Mouse (Mus musculus): ENCODE measurements at regions not wholly inside any gene's neighbourhood (a gene's known extent, or its start where the extent isn't known, plus 50 kb on each side); places are given as distances from the start of the nearest gene placed in this dataset.

DNA sequence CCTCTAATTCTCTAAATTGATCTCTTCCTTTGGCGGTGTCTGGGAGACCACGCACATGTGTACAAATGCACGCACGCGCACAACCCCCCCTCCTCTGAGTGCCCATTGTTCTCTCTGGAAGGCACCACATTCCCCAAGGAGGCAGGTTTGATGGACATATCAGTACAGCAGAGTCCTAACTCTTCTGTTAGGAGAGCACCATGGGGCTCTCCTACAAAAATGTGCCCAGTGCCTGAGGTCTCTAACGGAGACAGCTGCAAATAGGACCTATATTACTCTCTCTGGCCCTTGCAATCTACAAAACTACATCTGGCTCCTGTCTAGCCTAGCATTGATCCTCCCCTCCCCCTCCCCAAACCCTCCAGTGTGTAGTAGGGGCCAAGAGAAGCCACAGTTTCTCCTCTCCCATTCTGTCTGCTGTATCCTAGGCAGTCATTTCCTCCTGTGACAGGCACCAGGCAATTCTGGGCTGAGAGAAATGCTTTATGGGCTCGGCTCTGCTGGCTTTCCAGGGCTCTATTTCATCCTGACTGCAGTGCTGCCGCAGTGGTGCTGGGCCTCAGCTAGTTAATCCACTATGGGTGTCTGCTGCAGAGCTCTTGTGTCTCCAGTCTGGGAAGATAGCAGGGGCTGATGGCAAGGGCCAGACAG is 340.6 kb downstream of the Rps24 start:
- no peak for DNase-seq (ENCODE audit: low read depth)

DNA sequence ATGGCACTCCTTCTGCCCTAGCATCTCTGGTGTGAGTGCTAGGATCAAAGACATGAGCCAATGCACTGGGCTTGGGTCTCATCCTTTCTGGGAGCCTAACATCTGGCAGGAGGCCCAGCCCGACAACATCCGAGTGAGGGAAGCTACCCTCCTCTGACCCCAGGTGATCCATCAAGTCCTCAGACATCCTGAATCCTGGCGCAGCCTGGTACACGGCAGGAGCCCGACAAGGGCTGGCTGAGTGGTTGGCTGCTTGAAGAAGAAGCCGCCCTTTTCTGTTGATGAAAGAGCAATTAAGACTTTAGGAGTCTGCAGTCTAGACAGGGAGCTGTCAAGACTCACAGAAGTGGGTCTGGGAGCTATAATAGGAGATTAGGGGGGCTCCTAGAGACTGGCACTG is 342.1 kb downstream of the Rps24 start:
- no peak for DNase-seq (ENCODE audit: low read depth)

DNA sequence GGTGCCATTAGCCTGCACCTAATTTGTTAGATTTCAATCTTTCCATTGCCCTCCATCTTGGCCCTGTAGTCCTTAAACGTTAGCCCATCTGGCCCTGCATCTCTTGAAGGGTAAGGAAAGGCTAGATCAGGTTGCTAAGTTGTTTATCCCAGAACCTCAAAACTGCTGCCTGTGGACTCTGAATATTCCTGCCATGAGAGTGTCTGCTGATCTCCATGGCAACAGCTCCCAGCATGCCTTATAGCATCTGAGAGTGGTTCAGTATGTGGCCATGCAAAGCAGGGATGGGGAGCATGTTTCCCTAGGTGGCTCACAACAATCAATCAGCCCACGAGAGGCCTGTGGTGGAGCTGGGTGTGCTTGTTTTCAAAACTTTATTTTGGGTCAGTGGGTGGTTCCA is 346.3 kb downstream of the Rps24 start:
- no peak for DNase-seq (ENCODE audit: low read depth)

DNA sequence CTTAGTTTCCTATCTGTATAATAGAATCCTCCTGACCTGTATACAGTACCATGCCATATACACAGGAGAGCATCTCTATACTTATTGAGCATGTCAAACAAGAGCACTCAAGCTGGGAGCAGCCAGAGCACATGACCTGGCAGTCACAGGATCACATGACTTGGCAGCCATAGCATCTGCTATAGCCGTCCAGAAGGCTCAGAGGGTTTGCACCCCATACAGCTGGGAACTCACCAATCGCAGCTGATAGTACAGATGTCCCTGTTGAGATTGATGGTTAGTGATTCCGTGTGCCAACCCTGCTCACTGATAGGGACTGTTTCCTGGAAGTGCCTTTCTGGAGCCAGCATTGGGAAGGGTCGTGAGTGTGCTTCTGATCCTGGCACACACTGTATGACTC is 351.3 kb downstream of the Rps24 start:
- DNase-seq (ENCODE audit: low read depth), result no peak

DNA sequence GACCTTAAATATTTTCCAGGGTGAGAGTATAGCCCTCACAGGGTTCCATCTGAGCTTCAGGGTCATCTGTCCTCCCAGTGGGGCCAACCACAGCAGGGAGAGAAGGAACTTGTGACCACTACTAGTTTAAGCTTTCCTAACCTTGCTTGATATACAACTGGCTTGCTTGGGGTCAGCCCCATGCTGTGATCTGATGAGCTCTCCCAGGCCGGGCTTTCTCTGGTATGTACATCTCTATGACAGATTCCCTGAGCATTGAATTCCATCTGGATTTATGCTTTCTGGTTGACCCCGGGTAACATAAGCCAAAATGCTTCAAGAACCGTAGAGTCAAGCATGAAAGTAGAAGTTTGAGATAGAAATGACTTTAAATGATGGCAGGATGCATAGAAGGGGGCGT is 352.1 kb downstream of the Rps24 start:
- no peak for DNase-seq (ENCODE audit: low read depth)

DNA sequence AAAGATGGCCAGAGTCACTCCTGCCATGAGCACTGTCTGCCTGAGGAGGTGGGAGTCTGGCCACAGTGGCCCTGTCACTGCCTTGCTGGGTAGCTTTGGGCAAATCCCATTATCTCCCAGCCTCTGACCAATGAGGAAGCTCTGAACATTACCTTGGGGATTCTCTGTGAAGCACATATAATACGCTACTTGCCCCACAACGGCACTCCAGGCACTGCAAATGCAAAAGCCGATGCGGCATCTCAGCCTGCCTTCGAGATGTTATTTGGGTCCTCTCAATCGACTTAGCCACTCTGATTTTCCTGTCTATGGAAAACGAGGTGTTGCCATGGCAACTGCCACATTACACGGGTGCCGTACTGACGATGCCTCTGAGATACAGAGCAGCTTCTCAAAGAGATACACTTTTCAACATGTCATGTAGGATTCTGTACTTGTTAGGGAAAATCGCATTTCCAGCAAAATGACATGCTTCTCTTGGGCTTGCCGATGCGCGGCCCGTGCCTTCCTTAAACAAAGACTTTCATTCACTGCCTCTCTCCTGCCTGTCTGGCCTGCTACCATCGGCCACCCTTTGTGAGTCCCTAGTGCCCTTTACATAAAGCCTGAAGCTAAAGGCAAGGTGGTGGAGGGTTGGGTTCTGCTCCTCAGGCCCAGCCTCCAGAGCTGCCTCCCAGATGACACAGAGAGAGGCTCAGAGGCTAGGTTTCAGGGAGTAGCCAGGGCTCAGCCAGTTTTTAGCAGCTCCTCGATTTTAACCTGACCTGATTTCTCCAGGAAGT is 355.0 kb downstream of the Rps24 start:
- no peak for DNase-seq (ENCODE audit: low read depth)

DNA sequence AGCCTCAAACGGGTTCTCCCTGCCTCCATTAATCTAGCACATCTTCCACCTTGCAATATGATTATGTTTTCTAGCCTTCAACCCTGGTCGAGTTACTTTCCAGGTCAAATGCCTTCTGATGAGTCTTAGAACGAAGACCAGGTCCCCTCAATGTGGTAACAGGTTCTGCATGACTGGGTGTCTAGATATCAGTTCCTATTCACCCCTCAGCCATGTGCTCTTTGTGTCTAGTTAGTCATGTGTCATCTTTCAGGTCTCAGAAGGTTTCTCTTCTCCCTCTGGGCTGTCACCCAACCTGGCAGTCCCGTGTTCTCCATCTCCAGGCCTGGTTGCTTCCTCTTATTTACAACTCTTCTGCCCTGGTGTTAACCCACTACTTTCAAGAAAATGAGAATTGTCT is 356.7 kb downstream of the Rps24 start:
- DNase-seq (ENCODE audit: low read depth), result no peak

DNA sequence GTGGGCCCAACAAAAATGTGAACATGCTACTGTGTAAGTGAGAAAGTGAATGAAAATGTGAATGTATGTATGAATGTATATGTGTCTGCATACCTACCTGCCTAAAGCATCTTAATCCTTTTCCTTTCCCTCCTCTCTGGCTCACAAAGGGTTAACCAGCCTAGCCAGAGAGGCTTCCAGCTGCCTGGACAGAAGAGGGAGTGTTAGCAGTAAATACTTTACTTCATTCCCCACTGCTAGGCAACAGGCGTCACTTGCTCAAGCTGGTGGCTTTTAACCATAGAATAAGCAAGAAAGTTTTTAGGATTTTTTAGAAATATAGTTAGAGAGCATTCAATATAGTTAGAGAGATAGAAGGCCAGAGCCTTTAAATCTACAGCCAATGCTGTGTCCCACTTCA is 363.6 kb downstream of the Rps24 start:
- DNase-seq (ENCODE audit: low read depth), result no peak

DNA sequence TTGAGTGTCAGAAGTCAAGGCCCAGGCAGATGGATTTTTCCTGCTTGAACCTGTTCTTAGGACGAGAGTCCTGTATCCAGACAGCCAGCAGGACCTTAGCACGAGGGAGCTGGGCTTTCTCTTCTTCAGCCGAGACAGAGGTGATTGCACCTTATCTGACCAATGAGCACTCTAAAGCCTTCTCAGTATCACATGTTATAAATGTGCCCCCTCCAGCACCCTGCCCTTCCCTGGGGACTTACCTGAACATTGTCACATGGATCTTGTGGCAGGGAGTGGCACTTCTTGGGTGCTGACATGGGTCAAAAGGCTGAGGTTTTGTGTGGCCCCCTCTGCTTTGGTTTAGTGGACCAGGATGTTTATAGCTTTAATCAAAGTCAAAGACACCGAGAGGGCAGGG is 367.5 kb downstream of the Rps24 start:
- DNase-seq (ENCODE audit: low read depth), result no peak

DNA sequence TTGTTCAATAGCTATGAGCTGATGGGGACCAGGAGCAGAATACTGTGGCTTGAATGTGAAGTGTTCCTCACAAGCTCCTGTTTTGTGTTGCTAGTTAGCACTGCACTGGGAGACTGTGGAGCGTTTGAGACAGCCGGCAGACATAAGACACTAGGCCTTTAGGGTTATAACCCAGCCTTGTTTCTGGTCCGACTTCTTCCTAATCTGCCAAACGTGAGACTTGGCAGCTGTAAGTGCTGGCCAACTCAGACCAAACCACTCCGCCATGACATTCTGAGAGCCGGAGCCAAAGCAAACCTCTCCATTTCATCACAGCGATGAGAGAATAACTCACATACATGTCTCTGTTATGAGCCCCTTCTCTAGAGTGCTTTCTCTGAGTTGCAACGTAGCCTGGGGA is 375.2 kb downstream of the Rps24 start:
- no peak for DNase-seq (ENCODE audit: low read depth)

DNA sequence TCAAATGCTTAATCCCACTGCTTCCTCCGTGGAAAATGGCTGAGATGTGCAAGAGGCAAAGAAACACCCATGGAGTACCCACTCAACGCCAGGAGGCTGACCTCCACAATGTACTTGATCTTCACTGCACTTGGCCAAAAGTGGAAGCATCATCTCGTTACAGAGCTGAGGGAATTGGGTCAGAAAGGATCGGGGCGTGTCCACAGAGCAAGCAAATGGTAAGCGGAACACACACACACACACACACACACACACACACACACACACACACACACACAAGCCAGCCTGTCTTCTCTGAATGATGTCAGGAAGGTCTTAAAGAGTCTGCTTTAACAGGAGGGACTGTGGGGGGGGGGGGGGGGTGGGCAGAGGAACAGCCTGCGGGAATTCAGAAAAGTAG is 375.7 kb downstream of the Rps24 start:
- DNase-seq (ENCODE audit: low read depth), result no peak

DNA sequence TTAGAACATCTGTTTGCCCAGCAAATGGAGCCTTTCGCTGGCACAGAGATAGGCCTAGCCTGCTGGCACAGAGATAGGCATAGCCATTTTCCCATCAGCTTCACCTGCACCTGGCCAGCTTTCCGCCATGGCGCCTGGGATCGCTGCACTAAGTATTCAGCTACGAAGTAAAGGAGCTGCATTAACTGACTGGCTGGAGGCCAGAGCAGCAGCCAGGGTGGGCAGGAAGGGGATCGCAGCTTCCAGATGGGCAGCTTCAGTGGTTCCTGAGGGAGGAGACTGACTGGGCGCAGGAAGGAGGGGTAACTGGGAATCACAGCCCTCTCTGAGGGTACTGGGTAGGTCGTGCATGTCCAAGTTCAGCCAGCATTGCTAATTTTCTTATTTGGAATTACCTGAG is 376.2 kb downstream of the Rps24 start:
- DNase-seq (ENCODE audit: low read depth), result no peak

DNA sequence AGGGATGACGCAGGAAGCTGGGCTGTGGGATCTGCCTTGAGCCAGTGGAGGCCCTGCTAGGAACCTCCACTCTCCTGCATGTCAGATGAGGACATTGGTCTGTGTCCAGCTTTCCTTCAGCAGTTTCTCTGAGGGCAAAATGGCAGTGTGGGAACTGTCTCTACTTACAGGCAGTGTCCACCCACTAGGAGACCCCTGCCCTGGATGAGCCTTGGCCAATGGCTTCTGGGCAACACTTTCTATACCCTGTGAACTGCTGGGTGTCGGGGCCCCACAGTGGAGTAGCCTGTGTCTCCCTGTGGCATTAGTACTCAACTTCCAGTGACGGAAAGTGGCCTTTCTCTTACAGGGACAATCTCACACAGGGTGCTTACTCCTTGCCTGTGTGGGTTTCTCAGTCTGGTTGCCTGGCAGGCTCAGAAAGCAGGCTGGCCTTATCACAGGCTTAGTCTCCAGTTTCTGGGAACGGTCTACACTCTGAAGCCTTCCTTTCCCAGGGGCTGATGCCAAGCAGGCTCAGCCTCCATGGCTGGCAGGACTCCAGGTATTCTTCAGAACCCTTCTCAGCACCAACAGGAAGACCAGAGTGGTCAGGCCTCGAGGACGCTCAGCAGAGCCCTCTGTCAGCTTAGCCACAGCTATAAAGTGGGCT is 378.8 kb downstream of the Rps24 start:
- DNase-seq (ENCODE audit: low read depth), result no peak

DNA sequence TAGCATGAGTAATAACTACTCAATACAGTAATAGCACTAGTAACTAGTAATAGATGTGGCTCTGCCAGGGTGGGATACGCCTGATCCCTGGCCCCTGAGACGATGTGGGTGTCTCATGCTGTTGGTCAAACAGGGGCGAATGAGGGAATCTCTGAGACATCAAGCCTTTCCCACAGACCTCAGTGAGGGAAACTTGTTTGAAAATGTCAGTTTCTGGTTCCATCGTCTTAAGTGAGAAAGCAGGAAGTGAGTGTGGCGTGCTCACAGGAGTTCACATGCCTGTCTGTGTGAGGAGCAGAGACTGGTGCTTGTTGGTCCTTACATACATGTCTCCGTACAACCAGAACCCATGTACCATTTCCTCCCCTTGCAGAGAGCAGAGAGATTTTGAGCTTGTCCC is 380.9 kb downstream of the Rps24 start:
- DNase-seq (ENCODE audit: low read depth), result no peak

DNA sequence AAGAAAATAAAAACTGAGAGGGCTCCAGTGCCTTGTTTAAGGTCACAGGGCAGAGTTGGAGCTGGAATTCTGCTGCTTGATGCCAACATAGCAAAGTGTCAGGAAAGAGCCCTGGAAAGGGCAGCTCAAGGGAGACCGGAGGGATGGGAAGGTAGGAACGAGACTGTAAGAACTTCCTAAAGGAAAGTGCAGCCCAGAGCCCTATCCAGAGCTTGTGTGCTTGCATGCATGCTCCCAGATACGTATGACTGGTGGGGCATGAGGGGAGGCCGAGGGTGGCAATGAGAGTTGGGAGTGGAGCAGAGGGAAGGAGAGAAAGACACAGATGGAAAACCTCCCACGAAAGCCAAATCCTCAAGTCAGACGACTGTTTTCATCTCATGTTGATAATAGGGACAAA is 381.8 kb downstream of the Rps24 start:
- no peak for DNase-seq (ENCODE audit: low read depth)

DNA sequence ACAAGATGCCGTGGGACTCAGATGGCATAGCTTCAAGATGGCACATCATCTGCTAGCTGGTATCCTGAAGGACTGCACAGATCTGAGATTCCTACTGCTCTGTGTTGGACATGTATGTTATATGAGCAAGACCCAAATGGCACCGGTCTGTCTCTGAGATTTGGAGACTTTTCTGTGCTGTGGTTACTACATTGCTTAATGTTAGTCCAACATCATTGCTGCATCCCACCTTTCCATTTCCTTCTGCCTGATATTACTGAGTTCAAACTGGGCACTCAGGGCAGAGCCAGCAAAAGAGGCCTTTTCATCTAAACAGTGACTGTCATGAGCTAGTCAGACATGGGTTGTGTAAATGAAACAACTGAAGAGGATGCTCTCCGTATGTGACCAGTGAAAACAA is 383.3 kb downstream of the Rps24 start:
- no peak for DNase-seq (ENCODE audit: low read depth)

DNA sequence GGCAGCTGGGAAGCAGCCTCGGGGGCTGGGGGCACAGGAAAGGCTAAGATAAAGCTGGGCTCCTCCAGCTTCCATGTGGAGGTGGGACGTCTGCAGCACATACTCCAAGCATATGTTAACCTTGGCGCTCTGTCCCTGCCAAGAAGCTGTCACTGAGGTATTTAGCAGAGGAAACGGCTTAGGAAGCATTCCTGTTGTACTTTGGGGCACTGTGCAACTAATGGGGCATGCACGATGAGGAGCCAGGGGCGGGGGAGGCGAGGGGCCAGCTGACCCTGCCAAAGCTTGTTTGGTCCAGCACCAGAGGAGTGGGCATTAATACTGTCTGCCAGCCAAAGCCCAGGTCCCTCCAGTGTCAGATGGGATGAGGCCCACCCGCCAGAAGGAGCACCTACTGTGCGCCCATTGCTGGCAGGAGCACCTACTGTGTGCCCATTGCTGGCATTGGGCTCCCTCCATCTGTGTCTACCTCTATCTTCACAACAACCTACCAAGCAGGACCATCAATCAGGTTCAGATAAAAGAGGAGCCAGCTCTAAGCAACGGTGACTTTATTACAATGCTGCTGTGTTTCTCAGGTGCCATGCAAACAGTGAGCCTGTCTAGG is 384.6 kb downstream of the Rps24 start:
- no peak for DNase-seq (ENCODE audit: low read depth)

DNA sequence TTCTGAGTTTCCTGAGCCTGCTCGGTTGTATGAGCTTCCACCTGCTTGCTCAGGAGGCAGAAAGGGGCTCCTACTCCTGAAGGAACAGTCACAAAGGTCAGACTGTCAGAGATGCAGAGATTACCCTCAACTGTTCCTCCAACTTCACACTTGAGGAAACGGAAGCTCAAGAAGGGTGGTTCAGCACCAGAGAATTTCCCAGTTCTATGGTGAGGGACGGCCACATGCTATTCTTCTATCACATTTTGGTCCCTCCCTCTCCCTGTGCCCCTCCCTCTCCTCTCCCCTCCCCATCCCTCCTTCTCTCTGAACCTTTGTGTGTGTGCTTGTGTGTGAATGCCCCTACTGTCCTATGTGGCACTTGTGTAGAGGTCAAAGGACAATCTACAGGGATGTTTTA is 386.0 kb downstream of the Rps24 start:
- no peak for DNase-seq (ENCODE audit: low read depth)

DNA sequence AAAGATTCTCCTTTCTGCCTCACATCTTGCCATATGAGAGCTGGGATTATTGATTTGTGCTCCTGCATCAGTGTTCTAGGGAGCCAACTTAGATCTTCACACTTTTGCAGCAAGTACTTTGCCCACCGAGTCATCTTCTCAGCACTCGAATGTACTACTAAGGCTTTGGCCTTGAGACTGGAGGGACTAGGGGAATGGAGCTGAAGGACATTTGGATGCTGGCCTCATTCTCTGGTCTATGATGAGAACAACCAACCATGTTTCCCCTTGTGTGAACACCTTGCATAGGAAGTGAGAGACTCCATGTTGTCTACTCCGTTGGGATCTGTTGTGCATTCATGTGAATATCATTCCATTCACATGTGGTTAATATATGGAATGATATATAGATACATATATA is 386.5 kb downstream of the Rps24 start:
- DNase-seq (ENCODE audit: low read depth), result no peak

DNA sequence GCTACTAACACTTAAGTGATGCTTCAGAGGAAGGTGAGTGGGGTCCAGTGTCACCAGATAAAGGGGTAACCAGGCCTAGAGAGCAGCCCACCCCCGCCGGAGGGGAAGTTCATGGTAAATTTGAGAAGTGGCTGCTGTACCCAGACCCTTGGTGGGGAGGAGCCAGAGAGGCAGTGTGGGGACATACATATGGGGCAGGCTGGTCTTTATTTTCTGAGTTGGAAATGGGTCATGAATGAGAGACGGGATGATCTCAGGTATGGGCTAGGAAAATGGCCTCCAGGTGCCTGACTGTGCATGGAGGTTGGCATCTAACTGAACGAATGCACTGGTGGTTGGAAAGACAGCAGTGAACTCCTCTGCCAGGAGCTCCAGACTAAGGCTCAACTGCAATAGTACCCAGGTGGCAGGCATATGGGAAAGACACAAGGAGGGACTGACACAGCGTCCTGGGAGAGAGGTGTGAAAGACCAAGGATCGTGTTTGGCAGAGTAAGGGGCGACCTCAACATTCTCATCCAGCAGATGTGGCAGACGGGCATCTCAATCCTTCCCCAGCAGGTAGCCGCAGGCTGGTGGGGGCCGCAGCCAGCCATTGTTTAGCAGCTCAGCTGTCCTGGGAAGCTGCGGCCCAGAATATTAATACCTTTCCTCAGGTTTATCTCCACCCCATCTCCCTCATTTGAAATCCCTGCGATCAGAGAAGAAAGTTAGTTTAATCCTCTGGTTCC is 387.7 kb downstream of the Rps24 start:
- no peak for DNase-seq (ENCODE audit: low read depth)

DNA sequence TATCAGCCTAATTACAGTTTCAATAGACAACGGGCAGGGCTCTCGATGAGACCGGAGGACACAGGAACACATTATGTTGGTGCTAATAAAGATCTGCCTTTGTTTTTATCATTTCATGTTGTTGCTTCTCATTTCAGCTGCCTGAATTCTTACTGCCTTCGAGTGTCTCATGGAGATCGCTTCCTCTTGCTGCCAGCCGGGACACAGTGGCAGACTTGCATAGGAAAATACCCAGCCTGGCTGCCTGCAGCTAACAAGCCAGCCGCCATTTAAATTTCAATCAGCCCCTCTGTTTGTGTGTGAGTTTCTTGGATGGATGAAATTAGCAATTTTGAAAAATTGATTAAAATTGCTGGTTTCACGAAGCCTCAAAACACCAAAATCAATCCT is 388.2 kb downstream of the Rps24 start:
- no peak for DNase-seq (ENCODE audit: low read depth)

DNA sequence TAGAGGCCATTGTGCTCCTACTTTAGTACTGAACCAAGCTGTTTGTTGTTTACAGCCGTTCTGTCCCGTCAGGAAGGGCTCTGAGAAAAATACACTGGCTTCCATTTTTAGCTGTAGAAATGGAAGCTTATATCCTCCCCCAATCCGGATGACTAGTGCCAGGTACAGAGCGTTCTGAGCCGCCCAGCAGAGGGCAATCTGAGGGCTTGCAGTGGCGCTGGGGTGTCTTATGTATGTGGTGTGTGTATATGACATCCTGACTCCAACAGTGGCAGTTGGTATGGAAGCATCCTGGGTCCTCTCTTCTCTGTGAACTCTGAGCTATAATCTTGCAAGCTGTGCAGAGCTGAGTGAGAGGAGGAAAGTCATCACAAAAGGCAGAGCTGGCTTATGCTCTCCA is 389.0 kb downstream of the Rps24 start:
- DNase-seq (ENCODE audit: low read depth), result no peak

DNA sequence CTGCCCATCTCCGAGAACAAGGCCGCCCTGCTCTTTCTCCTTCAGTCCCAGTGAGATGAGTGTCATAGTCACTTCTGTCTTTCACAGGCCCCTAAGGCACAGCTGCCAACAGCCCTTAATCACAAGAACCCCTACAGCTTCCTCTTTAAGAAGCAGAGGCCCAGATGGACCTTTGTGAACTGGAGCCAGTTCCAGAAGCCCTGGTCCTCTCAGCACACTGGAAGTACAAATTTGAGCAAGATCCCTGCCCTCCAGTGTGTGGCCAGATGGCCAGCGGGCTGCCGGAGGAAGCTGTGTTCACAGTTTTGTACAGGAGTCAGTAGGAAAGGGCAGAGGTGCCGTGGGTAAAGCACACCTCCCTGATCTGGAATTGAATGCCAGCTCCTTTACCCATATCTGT is 389.6 kb downstream of the Rps24 start:
- DNase-seq (ENCODE audit: low read depth), result no peak

Data from c-Kit-positive CD71-negative TER-119-negative erythroid progenitor cells, embryonic 14.5 days (primary cell).